Mouse (Mus musculus): Measurements from ENCODE around the gene Bcas1. TPM values are rescaled to one million over a fixed set of nuclear protein-coding genes. Genes with fewer than 3 reads are reported as not detected.

Bcas1 gene
- total RNA-seq, 2 experiments from 2014 or later: 0.50 to 0.89 TPM

GRCm38 (mm10) chr2:170341179-170341578 is 86.5 kb downstream of the Bcas1 start:
- no peak for TF ChIP-seq CTCF (IDR thresholded peaks at IDR 0.05)
- 0 out of 2 replicates have a peak overlapping the region, but pooled peaks have one; percentile 13 for H3K27ac ChIP-seq
- intact Hi-C loops (cut with DNase I): no loop called here
- no peak overlapping the region for H3K4me3 ChIP-seq
- DNase-seq: no peak

DNA sequence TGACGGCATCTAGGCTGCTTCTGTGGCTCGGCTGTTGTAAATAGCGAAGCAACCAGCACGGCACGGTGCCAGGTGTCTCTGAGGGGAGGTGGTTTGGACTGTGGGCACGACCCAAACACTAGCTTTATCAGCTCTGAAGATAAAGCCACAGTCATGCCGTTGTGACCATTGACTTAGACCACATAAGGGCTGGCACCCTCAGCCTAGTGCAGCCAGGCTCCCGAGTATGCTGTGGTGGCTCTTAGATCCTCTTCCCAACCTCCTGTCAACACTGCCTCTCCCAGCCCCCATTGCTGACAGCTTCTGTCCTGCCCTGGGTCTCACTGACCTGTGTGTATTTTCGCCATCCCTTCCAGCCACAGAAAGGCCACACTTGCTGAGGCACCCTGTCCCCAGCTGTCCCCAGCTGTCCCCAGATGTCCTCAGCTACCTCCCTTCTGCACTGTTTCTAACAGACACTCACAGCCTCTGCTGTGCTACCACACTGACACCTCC is 91.3 kb downstream of the Bcas1 start:
- Histone ChIP-seq H3K4me3 (no peak overlapping the region), H3K27ac (no peak overlapping the region)
- DNase-seq: no peak
- intact Hi-C loops (cut with DNase I): no loop called here
- no peak for TF ChIP-seq CTCF (IDR thresholded peaks at IDR 0.05)

DNA sequence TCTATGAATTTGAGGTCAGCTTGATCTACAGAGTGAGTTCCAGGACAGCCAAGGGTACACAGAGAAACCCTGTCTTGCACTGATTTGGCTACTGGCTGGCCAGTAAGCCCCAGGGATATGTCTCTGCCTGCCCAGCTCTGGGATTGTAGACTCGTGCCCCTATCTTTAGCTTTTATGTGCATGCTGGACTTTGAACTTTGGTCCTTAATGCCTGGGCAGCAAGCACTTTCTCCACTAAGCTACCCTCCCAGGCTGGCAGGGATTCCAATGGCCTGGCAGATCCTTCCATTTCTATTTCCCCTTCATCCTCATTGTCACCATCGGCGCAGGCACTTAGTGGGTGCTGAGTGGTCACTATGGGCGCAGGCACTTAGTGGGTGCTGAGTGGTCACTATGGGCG is 92.5 kb downstream of the Bcas1 start:
- no peak for TF ChIP-seq CTCF (IDR thresholded peaks at IDR 0.05)
- H3K4me3 ChIP-seq: no peak overlapping the region
- intact Hi-C loops (cut with DNase I): no loop called here
- no peak overlapping the region for H3K27ac ChIP-seq
- no peak for DNase-seq

DNA sequence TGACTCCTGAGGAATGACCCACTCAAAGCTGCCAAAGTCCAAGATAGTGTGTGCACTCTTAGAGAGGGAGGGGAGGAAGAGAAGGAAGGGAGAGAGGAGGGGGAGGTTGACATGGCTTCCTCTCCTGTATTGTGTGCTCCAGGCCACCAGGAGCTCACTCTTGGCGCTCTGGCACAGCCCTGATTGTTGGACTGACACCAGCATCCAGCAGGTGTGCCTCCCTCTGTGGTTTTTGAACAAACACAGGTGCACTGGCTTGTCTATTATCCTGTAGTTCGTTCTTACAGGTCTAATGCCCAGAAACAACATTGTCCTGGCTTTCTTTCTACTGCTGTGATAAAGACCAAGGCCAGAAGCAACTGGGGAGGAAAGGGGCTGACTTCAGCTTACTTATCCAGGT is 95.8 kb downstream of the Bcas1 start:
- no peak for TF ChIP-seq CTCF (IDR thresholded peaks at IDR 0.05)
- DNase-seq: no peak
- intact Hi-C loops (cut with DNase I): no loop called here
- H3K27ac ChIP-seq: no peak overlapping the region
- no peak overlapping the region for H3K4me3 ChIP-seq

DNA sequence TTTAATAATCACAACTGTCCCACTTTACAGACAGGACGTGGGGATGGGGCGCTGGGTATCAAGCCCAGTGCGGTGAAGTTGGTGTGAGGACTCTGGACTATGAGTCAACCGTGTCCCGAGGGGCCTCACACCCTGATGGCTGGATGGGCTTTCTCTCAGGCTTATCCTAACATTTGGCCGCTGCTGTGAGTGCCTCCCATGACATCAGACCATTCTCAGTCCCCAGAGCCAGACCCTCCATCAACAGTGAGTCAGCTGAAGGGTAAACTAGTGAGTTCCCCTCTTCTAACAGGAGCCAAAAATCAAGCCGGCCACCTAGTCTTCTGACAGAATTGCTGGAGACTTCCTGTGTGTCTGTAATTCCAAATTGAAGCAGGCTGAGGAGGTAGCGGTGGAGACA is 97.2 kb downstream of the Bcas1 start:
- DNase-seq: peak; percentile 82
- Histone ChIP-seq H3K27ac (peak overlapping the region; percentile 69), H3K4me3 (no peak overlapping the region)
- intact Hi-C loops (cut with DNase I): no loop called here
- no peak for TF ChIP-seq CTCF (IDR thresholded peaks at IDR 0.05)

GRCm38 (mm10) chr2:170329921-170330320 is 97.7 kb downstream of the Bcas1 start:
- Histone ChIP-seq H3K4me3 (no peak overlapping the region), H3K27ac (peak overlapping the region; percentile 69)
- no peak for DNase-seq
- intact Hi-C loops (cut with DNase I): no loop called here
- TF ChIP-seq CTCF (IDR thresholded peaks at IDR 0.05): no peak

- no peak for TF ChIP-seq CTCF (IDR thresholded peaks at IDR 0.05)
- DNase-seq: peak; percentile 74
- Histone ChIP-seq H3K27ac (peak overlapping the region; percentile 66), H3K4me3 (peak overlapping the region; percentile 54)
- intact Hi-C loops (cut with DNase I): no loop called here
Observed at GRCm38 (mm10) chr2:170323925-170324347, 103.7 kb downstream of the Bcas1 start.

DNA sequence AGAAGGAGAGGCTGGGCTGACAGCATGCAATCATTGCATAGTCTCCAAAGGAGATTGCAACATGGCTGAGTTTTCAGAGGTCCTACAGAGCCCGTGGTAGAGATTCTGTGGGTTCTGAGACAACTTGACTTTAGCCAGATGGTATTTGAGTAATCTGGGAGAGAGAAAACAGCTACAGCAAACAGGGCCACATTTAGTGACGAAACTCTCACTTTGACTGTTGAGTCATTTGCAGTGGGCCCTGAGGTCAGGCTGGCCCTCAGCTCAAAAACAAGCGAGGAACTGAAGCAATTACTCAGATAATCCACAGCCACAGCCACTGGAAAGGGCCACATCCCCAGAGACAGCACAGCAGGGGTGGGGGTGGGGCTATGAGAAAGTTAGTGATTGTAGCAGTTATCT is 105.6 kb downstream of the Bcas1 start:
- H3K27ac ChIP-seq: peak overlapping the region; percentile 83
- peak; percentile 70 for DNase-seq
- TF ChIP-seq CTCF (IDR thresholded peaks at IDR 0.05): no peak
- intact Hi-C loops (cut with DNase I): no loop called here
- H3K4me3 ChIP-seq: no peak overlapping the region

GRCm38 (mm10) chr2:170321579-170321978 is 106.1 kb downstream of the Bcas1 start:
- no peak for TF ChIP-seq CTCF (IDR thresholded peaks at IDR 0.05)
- no peak overlapping the region for H3K4me3 ChIP-seq
- intact Hi-C loops (cut with DNase I): no loop called here
- peak overlapping the region; percentile 83 for H3K27ac ChIP-seq
- DNase-seq: no peak

GRCm38 (mm10) chr2:170319533-170320463 is 107.8 kb downstream of the Bcas1 start:
- Histone ChIP-seq H3K4me3 (peak overlapping the region; percentile 68), H3K27ac (peak overlapping the region; percentile 73)
- intact Hi-C loops (cut with DNase I): loop anchor here (1.0 kb wide), 1 partner anchor 203 kb away; no protein-coding TSS in a partner anchor
- DNase-seq: no peak
- no peak for TF ChIP-seq CTCF (IDR thresholded peaks at IDR 0.05)

- H3K4me3 ChIP-seq: peak overlapping the region; percentile 68
- TF ChIP-seq CTCF (IDR thresholded peaks at IDR 0.05): peak; percentile 66
- intact Hi-C loops (cut with DNase I): loop anchor here (1.0 kb wide), 1 partner anchor 203 kb away; no protein-coding TSS in a partner anchor
- peak overlapping the region; percentile 80 for H3K27ac ChIP-seq
- DNase-seq: peak; percentile 89
Observed at GRCm38 (mm10) chr2:170318713-170319532, 108.7 kb downstream of the Bcas1 start.

- TF ChIP-seq CTCF (IDR thresholded peaks at IDR 0.05): no peak
- Histone ChIP-seq H3K27ac (no peak overlapping the region), H3K4me3 (no peak overlapping the region)
- DNase-seq: no peak
- intact Hi-C loops (cut with DNase I): no loop called here
Observed at GRCm38 (mm10) chr2:170316774-170317173, 110.9 kb downstream of the Bcas1 start.

DNA sequence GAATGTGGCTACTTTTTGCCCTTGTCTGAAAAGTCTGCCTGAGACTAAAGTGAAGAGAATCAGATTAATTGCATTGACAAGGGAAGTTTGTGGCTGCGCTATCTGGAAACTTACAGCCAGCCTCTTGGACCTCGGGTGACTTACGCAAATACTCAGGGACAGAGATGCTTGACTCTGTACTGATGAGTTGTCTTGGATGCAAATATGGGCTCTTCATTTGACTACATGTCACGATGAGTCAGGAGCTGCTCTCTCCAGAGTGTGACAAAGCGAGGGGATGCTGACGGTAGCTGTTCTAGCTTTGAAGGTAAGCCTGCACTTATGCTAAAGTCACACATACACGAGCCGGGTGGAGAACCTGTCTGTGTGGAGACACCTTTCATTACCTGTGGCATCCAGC is 111.3 kb downstream of the Bcas1 start:
- DNase-seq: no peak
- TF ChIP-seq CTCF (IDR thresholded peaks at IDR 0.05): no peak
- no peak overlapping the region for H3K27ac ChIP-seq
- no peak overlapping the region for H3K4me3 ChIP-seq
- intact Hi-C loops (cut with DNase I): no loop called here

All from gastrocnemius, adult 2 months (tissue).